Mouse (Mus musculus) megakaryocyte, embryonic 14.5 days (primary cell): ENCODE results near the gene BC051665.

Experiments used
- FLI1 ChIP-seq: IDR thresholded peaks from 2 replicates; pipeline ENCODE4 v1.6.1; 2012; ENCODE audit warnings: low read length, inconsistent platforms, mixed read lengths
- GATA1 ChIP-seq: IDR thresholded peaks from 3 replicates; pipeline ENCODE4 v1.6.1; 2012; ENCODE audit warnings: mixed read lengths, low read length, inconsistent platforms, borderline replicate concordance

GRCm38 (mm10) chr13:60802749-60803148 is 16.6 kb upstream of the BC051665 start, which contains the start of gene Ctsll3:
- TF ChIP-seq GATA1 (no peak), FLI1 (no peak)
